Mouse (Mus musculus): Measurements from ENCODE around the gene Zswim1.

- no peak for TF ChIP-seq CTCF (conservative IDR thresholded peaks at IDR 0.05; ENCODE audit: insufficient read depth, insufficient read length, low read depth, low read length)
- no peak for TF ChIP-seq POLR2A (IDR thresholded peaks at IDR 0.05; ENCODE audit: low read depth, low read length)
These were observed 34.7 kb upstream of the Zswim1 start for GRCm38 (mm10) chr2:164787779-164788178.
